Mouse (Mus musculus) liver, adult (tissue): Measurements from ENCODE around the gene Eif4h.

Experiments
- GATA4 ChIP-seq: IDR thresholded peaks from 2 replicates; pipeline ENCODE4 v1.6.1; 2014; ENCODE audit warnings: mild to moderate bottlenecking, low read length; ENCODE audit not compliant: insufficient replicate concordance

The Eif4h gene

GRCm38 (mm10) chr5:134671335-134672197 lies 32.3 kb upstream of the Eif4h start:
- TF ChIP-seq GATA4, result no peak

GRCm38 (mm10) chr5:134669001-134669708 lies 29.9 kb upstream of the Eif4h start:
- TF ChIP-seq GATA4, result no peak

GRCm38 (mm10) chr5:134668495-134668894 lies 29.2 kb upstream of the Eif4h start:
- no peak for TF ChIP-seq GATA4

GRCm38 (mm10) chr5:134656708-134657107 lies 17.4 kb upstream of the Eif4h start:
- TF ChIP-seq GATA4, result no peak

- no peak for TF ChIP-seq GATA4
Observed at GRCm38 (mm10) chr5:134652015-134652414, 12.7 kb upstream of the Eif4h start.

GRCm38 (mm10) chr5:134650926-134651325 lies 11.6 kb upstream of the Eif4h start:
- no peak for TF ChIP-seq GATA4

GRCm38 (mm10) chr5:134647394-134647793 lies 8.1 kb upstream of the Eif4h start:
- no peak for TF ChIP-seq GATA4

GRCm38 (mm10) chr5:134646461-134646860 lies 7.2 kb upstream of the Eif4h start:
- TF ChIP-seq GATA4, result no peak

GRCm38 (mm10) chr5:134644643-134645118 lies 5.4 kb upstream of the Eif4h start:
- peak; percentile 85; the same call in 1 of the 2 replicates for TF ChIP-seq GATA4

GRCm38 (mm10) chr5:134644121-134644520 lies 4.8 kb upstream of the Eif4h start:
- no peak for TF ChIP-seq GATA4

- TF ChIP-seq GATA4, result no peak
Observed at GRCm38 (mm10) chr5:134640371-134640770, 1.1 kb upstream of the Eif4h start.

- no peak for TF ChIP-seq GATA4
Observed at GRCm38 (mm10) chr5:134638461-134639268, 625 bp downstream of the Eif4h start.

- TF ChIP-seq GATA4, result no peak
Observed at GRCm38 (mm10) chr5:134637820-134638367, 1.4 kb downstream of the Eif4h start.

- TF ChIP-seq GATA4, result no peak
Observed at GRCm38 (mm10) chr5:134632841-134633240, 6.4 kb downstream of the Eif4h start.

- TF ChIP-seq GATA4, result no peak
Observed at GRCm38 (mm10) chr5:134630835-134631234, 8.5 kb downstream of the Eif4h start.
